Mouse (Mus musculus) naive thymus-derived CD4-positive, alpha-beta T cell, adult 5 months (primary cell): ENCODE data around the gene Vpreb1. TPM values are rescaled to one million over a fixed set of nuclear protein-coding genes. Genes with fewer than 3 reads are reported as not detected.

Experiments used
- polyA plus RNA-seq: library from polyadenylated mRNA; unstranded; fragments of 100-300 nt; shearing (Covaris generic); gene quantifications from one replicate; pipeline ENCODE4 v1.2.1, GENCODE M21; 2017

Gene Vpreb1
- not detected for polyA plus RNA-seq

DNA sequence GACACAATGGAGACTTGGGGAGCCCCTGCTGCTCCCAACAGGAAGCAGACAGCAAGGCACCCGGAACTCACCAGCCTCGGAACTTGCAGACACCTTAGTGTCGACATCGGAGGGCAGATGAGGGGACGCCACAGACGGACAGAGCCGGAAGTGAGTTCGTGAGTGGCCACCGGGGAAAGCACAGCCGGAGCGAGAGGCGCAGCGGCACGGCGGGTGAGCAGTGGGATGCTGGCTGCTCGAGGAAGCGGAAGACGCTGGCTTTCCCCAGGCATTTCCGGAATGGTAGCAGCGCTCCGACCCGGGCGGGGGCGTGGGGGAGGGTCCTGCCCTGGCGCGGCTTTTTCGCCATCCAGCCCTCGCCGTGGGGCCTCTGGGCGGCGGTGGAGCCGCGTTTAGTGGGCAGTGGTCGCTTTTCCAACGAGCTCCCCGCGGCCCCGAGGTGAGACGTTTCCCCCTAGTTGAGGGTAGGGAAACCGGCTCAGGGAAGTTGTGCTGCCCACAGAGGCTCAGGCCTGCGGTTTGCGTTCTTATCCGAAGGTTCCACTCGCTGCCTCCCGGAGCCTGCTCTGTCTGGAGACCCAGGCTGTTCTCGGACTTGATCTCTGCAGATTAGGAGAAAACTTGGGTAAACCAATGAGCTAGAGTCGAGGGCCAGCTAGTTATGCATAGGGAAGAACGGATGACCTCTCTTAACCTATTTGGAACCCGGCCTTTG, at the start of gene Vpreb1, which contains the start of gene Top3b:
Vpreb1 (minus strand) TSS at position 227 of the 715 bp plus-strand sequence.
Top3b (plus strand) TSS at position 120 of the 715 bp plus-strand sequence.

DNA sequence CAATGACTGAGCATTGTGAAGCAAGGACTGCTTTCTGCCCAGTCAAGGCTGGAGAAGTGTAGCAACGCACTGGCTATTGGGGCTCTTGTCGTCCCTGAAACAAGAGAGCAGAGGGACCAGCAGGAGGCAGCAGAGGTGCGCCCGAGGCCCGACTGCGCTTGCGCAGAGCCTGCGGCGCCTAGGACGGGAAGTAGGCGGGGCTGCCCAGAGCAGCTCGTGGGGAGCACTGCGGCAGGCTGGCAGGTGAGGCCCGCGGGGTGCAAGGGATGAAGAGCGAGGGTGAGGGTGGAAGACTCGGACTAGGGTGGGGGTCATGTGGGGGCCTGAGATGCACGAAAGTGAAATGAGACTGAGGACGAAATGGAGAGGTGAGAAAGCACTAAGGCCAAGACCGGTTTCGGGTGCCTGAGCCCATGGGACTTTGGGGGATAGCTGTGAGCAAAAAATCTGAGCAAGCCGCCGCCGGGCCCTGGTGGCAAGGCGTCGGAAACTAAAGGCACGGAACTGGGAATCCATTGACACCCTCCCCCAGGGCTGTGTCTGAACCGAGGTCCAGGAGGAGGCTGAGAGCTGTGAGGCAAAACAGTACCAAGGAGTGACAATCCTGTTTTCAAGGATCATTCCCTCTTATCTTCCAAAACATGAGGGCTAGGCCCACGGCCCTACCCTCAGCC, 25.9 kb upstream of the Vpreb1 start, which contains the start of gene Ppm1f:
Ppm1f (plus strand) TSS at position 88 of the 674 bp plus-strand sequence.

DNA sequence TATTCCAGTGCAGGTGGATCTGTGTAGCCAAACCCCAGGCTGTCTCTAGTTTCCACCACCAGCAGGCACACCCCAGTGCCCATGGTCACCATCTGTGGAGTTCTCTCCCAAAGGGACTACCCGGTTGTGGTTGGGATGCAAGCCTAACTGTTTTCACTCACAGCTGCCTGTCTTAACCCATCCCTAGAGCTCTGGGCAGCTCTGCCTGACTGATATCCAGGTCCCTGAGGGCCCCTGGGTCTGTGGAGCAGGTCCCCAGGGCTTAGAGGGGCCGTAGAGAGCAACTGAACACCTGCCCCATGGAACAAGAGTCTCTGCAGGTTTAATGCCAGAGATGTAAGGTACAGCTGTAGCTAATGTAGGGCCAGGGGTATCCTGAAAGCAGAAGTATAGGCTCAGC, 6.7 kb downstream of the Vpreb1 start, which contains the start of gene Igll1:
Igll1 (minus strand) TSS at position 8 of the 400 bp plus-strand sequence.

DNA sequence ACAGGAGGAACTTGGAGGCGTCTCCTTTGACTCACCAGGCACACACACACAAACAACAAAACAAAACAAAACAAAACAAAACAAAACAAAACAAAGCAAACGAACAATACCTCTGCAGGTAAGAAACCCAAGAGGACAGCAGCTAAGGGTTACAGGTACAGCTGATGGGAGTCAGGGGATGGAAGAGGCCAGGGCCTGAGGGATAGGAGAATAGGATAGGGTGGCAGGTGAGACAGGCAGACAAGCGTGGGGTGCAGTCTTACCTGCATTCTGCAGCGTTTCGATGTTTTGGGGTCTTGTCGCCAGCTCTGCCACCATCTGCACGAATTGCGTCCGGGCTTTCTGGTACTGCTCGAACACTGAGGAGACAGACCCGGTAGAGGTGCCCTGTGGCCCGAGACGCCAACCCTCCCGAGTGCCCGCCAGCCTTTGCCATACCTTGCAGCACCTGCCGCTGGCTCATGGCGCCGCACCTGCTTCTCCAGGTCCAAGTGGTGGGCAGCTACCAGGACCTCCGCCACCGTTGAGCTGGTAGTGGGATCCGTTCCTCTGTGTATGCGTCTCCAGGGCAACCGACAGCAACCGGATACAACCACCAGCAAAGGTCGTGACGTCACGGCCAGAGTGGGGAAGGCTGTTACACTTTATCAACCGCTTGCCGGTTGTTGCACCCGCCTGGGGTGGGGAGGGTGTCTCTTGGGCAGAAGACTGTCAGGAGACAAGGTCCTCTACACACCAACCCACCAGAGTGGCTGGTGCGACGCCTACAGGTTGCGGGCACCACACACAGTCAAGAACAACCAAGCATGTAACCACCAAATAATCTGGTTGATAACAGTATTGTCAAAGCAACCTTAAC, 41.7 kb downstream of the Vpreb1 start, which contains the start of gene Spag6l:
Spag6l (minus strand) TSS at position 700 of the 859 bp plus-strand sequence.

Other genes starting within 250 kb of the Vpreb1 start
- gene Olfr19, start 194.4 kb downstream of the Vpreb1 start, polyA plus RNA-seq: not detected
- gene Spag6l, start 41.4 kb downstream of the Vpreb1 start, polyA plus RNA-seq: not detected
- not detected for gene Igll1, start 6.9 kb downstream of the Vpreb1 start, polyA plus RNA-seq
- 68.3 TPM for gene Top3b, start 107 bp downstream of the Vpreb1 start, polyA plus RNA-seq
- gene Ppm1f, start 25.6 kb upstream of the Vpreb1 start, polyA plus RNA-seq: 18.2 TPM
- gene Mapk1, start 112.5 kb upstream of the Vpreb1 start, polyA plus RNA-seq: 171 TPM
- 1.5 TPM for gene Ypel1, start 198.9 kb upstream of the Vpreb1 start, polyA plus RNA-seq
- gene Ppil2, start 240.4 kb upstream of the Vpreb1 start, polyA plus RNA-seq: 185 TPM